Mouse (Mus musculus) regulatory T cell (primary cell): Measurements from ENCODE around the gene H2-Ke6.
"Not testable (repeated sequence)": the region's sequence is repeated elsewhere in the genome, so short reads cannot be mapped to it uniquely, and the experiment has no call there.

Source experiments
- in situ Hi-C: fragments of 300-600 bp; cut with MboI, MseI; formaldehyde crosslinking; loops from one replicate; pipeline ENCODE4 v1.15.1; 2025; ENCODE audit warnings: high pct_unique_total_duplicates

H2-Ke6 gene

DNA sequence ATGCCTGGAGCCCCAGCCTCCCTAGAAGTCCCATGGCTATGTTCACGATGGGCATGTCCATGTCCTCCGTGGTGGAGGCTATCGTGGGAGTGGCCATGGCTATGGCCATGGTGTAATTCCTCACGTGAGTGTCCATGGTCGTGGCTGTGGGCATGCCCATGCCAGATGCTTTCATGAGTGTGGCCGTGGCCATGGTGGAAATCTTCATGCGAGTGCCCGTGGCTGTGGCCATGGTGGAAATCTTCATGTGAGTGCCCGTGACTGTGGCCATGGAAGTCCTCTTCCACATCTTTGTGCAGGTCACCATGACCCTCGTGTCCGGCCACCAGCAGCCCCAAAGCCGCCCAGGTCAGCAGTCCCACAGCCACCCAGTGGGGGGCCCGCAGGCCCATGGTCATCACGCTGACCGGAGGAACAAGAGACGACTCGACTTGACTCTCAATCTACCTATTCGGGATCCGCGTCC, 3.0 kb upstream of the H2-Ke6 start:
- in situ Hi-C loops, result loop anchor here (10.0 to 25.0 kb wide), 2 partner anchors 614 to 806 kb away; partner anchors contain the start of genes Atf6b, Dxo, Fkbpl and Stk19

DNA sequence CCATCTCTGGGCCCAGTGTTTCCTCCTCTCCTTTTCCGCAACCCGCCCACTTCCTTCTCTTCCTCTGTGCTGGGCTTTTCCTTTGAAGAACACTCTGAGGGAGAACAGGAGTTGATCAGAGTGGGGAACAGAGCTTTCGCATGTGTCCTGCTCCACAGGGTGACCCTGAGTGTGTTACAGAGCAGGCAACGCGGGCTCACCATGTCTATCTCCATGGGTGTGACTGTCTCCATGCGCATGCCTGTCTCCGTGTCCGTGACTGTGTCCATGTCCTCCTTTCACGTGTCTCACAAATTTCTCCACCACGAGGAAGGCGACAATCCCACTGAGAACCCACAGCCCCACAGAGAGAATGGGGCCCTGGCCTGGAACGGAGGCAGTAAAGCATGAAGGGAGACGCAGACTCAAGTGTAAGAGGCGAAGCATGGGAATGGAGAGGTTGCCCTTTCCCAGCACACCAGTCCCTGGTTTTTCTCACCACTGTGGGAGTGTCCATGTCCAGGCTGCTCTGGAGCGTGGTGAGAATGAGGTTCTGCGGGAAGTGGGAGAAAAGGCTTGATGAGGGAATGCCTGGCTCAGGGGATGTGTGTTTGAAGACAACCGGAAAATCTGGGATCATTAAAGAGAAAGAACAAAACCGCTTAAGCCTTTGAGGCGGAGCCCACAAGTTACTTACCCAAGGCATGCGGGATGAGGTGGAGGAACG, 2.2 kb upstream of the H2-Ke6 start:
- in situ Hi-C loops, result loop anchor here (10.0 to 25.0 kb wide), 2 partner anchors 615 to 807 kb away; partner anchors contain the start of genes Atf6b, Dxo, Fkbpl and Stk19

DNA sequence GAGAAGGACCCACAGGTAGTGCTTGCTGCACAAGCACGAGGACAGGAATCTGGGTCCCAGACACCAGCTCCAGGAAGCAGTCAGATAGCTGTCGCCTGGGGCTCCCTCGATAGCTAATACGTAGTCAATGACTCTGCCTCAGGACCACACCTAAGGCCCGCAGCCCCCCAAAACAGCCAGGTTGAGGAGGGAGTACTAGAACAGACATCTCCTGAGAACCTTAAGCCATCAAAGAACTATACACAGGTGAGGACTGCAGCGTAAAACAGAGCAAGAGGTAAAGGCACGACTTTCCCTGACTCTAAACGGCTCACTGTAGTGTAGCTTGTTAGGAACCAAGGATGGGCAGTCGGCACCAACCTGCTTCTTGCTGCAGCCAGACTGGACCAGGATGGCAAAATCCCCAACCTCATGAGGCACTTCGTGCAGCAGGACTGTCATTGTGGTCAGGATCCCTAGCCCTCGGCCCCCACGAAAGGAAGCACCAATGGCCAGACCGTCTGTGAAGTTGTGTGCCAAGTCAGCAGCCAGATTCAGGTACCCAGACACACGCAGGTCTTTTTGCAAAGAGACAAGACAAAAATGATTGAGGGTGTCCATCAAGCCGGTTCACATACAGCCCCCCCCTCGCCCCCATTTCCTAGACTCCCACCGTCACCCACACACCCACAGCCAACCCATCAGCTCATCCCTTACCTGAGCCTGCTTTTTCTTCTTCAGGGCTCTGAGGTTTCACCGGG, 1.5 kb upstream of the H2-Ke6 start:
- in situ Hi-C loops, result loop anchor here (25.0 kb wide), 1 partner anchor 808 kb away; the partner anchor contains the start of genes Dxo and Stk19

DNA sequence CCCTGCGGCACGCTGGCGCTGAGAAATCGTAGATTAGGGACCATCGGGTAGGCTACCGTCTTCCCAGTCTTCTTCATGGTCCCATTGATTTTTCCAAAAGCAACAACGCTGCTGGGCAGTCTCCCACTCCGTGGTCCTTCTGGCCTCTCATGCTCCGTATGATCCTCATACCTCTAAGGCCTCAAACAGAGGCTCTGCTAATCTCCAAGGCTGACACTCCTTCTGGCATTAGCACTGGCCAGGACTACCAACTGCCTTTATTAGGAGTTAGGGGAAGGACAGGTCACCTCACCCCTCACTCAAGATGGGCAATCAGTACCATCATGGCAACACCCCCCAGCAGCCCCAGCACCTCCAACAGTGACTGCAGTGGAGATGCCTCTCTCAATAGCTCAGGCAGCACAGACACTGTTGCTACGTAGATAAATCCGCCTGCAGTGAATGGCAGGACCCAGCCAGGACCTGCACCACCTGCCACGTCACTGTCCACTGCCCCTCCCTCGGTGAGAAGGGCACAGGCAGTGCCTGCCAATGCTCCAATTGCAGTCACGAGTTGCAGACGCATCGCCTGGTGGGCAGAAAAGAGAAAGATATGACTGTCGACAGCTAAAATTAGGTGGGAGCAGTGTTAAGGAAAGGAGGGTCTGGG, 765 bp upstream of the H2-Ke6 start:
- in situ Hi-C loops, result loop anchor here (25.0 kb wide), 1 partner anchor 809 kb away; the partner anchor contains the start of genes Dxo and Stk19

DNA sequence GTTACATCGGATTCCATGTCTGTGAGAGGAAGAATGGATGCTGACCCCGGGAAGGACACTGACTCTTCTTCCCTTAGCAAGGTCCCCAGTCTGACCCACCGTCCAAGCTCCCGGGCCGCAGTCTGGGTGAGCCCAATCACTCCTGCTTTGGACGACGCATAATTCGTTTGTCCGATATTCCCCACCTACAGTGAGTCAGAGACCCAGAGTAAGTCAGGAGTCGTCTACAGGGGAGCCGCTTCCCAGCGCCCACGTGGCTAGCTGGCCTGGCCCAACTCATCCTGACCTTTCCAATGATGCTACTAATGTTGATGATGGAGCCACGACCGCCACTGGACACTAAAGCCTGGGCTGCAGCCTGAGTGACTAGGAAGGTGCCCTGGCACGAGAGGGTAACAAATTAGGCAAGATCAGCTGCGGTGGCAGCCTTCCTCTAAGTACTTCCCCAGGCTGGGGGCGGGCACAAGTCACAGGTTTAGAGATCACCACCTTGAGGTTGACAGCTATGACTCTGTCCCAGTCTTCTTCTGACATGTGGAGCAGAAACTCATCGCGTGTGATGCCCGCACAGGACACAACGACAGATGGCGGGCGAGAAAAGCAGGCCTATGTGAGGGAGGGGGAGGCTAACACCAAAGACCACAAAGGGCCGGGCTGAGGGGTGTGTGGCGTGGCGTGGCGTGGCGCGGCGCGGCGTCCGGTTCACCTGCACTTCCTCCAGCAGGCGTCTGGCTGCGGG, 774 bp downstream of the H2-Ke6 start:
- in situ Hi-C loops, result loop anchor here (25.0 kb wide), 1 partner anchor 810 kb away; the partner anchor contains the start of genes Dxo and Stk19

DNA sequence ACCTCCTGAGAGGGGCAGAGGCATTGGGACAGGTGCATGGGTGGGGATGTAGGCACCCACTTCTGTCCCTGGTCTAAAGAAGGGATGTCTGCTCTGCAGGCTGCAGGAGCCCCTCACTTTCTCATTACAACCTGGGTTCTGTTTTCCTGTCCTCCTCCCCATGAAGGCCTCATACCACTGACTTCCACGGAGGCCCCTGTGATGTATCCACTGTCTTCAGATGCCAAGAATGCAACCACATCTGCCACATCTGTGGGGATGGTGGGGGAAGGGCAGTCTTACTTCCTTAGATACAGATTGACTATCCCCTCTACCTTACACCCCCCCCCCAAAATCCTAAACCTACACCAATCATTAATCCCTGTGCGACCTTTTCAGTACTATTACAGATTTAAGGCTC, 1.6 kb downstream of the H2-Ke6 start:
- in situ Hi-C loops, result loop anchor here (25.0 kb wide), 1 partner anchor 811 kb away; the partner anchor contains the start of genes Dxo and Stk19

DNA sequence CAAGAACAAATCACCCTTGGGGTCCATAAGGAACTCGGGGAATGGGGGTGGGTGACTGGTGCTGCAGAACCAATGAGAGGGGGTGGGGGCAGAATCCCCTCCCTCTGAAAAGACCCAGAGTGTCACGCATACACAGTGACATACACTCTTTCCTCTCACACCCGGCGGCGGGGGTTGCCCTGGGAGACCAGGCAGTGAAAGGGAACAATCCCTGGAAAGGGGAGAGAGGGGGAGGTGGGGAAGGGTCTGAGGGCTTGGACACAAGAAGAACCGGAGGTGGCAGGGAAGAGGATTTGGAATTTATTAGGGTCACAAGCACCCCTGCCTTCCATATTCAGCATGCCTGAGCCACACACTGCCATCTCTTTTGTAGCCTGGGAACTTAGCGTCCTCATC, 2.1 kb downstream of the H2-Ke6 start:
- in situ Hi-C loops, result loop anchor here (25.0 kb wide), 1 partner anchor 812 kb away; the partner anchor contains the start of genes Dxo and Stk19

DNA sequence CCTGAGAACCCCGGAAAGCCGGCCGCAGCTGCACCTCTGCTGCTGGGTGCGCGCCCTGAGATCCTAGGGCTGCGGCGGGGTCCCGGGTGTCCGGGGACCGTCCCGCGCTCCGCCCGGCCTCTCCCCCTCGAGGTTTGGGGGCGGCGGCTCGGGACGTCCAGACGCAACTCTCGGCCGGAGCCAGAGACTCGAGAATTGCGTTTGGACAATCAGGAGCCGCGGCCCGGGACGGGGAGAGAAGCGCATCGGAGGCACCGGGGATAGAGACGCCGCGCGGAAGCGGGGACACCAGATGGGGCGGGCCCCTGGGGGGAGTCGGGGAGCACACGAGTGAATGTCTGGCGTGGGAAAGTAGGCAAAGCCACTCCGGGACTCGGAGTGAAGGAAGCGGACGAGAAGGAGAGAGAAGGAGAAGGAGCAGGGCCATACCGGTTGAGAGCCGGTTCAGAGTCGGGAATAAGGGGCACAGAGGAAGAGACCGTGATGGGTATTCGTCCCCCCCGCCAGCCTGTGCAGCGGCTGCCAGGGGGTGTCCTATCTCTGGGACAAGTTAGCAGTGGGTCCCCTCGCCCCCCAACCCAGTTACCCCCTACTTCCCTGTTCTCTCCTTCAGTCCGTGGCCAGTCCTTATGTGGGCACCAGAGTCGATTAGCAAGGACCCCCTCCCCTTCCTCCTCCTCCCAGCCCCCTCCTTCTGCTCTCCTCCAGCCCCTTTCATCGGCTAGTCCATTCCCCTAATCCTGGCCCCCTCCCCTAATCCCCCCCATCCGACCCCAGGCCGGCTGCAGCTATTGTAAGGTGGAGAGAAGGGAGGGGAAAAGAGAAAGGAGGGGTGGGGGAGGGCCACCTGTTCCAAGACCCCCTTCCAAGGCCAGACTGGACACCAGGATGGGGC, 2.8 kb downstream of the H2-Ke6 start:
- in situ Hi-C loops, result loop anchor here (5.0 to 25.0 kb wide), 2 partner anchors 68 to 812 kb away; partner anchors contain the start of genes Dxo, Rps18, Stk19 and Vps52

DNA sequence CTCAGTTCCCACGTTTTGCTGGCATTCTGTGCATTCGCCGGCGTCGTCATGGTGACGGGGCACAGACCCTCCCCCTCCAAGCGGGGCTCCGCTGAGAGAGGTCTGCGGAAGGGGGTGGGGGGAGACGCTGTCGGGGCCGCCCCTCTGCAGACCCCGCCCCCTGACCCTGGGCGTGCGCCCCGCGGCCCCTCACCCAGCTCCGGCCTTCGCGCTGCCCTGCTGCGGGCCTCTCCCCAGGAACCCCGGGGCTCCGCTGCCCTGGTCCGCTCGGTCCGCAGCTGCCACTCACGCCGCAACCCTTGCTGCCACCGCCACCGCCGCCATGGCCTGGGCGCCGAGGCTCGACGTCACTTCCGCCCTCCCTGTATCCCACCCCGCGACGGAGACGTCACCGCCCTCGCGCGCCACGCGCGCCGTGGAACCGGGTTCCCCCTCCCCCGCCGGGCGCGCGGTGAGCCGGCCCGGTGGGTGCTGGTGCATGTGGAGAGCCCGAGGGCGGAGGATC, 3.5 kb downstream of the H2-Ke6 start, which contains the start of gene Ring1:
Ring1 (minus strand) TSS at position 364 of the 505 bp plus-strand sequence.
- in situ Hi-C loops, result loop anchor here (5.0 kb wide), 1 partner anchor 67 kb away; the partner anchor contains the start of genes Rps18 and Vps52

DNA sequence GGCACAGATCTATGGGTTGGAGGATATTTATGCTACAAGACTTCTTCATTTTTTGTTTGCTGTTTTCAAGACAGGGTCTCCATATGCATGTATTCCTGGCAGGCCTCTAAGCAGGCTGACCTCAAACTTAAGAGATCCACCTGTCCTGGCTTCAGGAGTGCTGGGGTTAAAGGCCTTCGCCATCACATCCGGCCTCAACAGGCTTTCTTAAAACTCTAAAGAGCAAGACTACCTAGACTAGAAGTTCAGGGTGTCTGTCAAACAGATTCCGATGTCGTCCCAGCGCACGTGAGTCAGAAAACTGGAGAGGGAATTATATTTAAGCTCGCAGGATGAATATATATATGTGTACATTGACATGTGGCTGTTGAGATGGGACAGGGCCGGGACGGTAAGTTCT, 4.2 kb downstream of the H2-Ke6 start:
- in situ Hi-C loops, result loop anchor here (5.0 kb wide), 1 partner anchor 66 kb away; the partner anchor contains the start of genes Rps18 and Vps52

DNA sequence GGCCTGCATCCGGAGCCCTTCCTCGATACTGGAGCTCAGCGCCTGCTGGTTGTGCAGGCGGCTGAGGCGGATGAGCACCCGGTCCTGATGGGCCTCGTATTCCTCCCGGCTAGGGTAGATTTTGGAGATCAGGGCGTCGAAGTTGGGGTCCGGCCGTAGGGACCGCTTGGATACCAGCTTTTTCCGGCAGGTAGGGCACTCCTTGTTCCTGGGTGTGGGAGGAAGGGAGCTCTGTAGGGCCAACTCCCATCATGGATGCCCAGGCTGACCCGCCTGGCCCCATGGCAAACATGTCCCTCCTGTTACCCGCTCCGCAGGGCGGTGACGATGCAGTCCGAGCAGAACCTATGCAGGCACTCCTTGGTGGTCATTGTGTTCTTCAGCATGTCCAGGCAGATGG, 4.9 kb downstream of the H2-Ke6 start:
- in situ Hi-C loops, result loop anchor here (5.0 kb wide), 1 partner anchor 66 kb away; the partner anchor contains the start of genes Rps18 and Vps52

DNA sequence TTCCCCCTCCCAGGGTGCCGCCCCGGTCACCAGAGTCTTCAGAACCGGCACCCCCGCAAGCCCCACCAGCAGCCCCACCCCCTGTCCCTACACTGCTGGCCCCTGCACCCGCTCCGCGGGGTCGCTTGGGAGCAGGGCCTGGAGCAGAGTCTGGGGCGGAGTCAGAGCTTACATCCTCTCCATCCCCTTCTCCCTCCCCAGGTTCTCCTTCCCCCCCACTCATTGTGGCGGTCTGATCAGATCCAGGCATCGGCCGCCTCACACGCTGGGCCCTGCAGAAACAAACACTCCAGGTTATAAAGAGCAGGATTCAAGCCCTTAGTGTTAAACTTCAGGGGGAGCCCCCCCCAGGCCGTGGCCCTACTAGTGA, 5.5 kb downstream of the H2-Ke6 start:
- in situ Hi-C loops, result loop anchor here (5.0 kb wide), 1 partner anchor 65 kb away; the partner anchor contains the start of genes Rps18 and Vps52

DNA sequence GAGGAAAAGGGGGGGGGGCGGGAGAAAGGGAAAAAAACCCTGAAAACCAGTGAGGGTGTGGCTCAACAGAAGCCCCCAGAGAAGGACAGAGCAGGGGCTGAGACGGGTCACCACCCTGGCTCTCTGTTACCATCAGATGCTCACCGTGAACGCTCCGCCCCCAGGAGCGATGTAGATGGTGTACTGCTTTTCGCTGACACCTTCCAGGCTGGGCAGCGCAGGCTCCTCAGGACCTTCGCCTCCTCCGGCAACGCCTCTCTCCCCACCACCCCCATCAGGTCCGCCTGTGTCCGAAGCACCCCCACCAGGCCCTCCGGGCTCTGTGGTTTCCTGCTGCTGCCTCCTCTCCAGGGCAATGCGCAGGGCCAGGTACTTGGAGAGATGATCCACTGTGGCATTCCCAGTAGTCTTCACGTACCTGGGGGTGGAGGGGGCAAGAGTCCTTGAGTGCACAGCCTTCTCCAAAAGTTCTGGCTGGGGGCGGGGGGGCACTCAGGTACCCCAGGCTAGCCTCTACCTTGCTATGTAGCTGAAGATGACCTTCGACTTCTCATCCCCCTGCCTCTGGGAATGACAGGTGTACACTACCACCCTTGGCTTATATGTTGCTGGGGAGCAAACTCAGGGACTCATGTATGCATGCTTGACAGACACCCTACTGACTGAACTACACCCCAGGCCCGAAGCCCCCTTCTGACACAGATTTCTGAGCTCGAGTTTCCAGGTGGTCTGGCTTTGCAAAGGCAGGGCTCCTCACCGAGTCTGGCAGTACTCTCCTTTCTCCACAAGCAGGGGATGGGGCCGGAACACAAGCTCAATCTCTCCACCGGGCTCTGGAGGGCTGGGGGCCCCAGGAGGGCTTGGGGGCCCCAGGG, 6.1 kb downstream of the H2-Ke6 start:
- in situ Hi-C loops, result loop anchor here (5.0 kb wide), 1 partner anchor 64 kb away; the partner anchor contains the start of genes Rps18 and Vps52

DNA sequence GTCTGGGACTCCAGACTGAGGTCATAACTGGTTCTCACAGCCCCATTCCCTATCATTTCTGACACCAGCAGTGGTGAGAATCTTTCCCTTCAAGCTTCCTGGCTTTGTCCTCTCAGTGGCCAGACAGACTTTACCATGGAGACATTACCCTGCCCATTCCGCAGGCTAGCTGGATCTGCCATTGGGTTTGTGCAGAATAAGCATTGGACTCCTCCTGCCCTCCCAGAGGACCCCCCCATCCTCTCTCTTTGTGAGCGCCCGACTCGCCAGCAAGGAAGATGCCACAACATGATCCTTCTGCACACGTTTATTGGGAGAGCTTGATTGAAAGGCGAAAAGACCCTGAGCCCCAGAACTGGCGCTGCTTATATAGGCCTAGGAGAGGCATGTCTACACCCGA, 14.4 kb downstream of the H2-Ke6 start:
- in situ Hi-C loops, result no loop called here

DNA sequence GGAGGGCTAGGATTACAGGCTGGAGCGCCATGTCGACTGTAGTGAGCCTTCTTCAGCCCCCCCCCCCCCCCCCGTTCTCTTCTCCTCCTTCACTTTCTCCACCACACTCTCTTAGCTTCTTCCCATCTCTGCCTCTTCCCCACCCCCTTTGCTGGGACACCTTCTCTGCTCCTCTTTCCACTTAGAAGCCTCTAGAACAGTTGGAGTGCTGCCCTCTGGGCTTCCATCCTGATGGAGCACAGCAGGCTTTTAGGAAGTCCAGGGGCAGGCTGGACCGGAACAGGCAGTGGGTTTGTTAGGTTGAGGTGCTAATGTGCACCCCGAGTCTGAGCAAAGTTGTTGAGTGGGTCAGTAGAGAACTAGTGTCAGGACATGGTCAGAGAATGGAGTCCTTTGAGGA, 17.7 kb downstream of the H2-Ke6 start:
- in situ Hi-C loops, result no loop called here

DNA sequence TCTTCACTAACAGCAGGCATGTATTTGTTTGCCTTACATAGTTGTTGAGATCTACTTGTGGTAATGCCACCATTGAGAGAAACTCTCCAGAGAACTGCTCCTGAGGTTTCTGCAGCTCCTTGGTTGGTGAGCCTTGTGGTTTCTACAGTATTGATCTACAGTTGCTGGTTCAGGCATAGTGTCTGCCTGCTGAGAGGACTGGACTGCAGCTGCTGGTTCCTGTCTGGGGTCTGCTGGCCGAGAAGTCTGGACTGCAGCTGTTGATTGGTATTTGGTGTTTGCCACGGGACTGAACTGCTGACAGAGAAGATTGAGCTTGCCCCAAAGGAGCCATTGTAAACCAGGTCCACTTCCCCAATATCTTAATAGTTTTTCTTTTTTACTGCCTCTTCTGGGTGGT, 21.3 kb downstream of the H2-Ke6 start:
- in situ Hi-C loops, result no loop called here

DNA sequence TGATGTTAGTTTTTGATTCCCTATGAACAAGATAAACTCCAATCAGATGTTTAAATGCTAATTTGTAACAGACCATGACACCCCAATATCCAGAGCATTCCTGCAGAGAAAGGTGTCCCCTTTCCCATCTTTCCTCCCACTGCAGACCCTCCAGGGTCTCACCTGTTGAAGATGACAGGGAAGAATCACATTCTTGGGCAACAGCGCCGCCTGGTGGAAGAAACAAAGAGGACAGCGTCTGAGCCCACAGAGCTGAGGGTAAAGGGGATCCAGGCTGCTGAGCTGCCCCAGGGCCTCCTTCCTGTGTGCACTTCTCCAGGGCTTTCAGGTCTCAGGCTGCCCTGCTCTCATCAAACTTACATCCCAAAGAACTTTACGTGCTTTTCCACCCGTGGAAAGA, 24.4 kb downstream of the H2-Ke6 start:
- in situ Hi-C loops, result no loop called here

DNA sequence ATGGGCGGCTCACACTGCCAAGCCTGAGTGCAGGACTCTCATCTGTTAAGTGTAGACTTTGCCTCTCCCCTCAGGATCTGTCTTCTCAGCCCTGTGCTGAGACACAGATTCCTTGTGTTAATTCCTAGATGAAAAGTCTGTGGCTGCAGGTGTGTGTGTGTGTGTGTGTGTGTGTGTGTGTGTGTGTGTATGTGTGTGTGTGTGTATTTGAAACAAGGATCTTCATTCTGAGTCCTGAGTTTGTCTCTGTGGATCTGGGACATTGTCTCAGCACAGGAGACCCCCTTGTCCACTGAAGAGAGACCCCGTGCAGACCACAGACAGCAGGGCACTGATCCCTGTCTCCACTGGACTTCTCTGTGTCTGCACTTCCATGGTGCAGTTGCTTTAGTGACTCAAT, 27.1 kb downstream of the H2-Ke6 start:
- in situ Hi-C loops, result not testable (repeated sequence)
